Mouse (Mus musculus) macrophage (primary cell): ENCODE measurements around the gene Tsku. TPM values are rescaled to one million over a fixed set of nuclear protein-coding genes. Genes with fewer than 3 reads are reported as not detected.

Experiments
- H3K27ac ChIP-seq: fragments of 350-480 bp; formaldehyde crosslinking; 2 replicates; pipeline ENCODE4 v1.9.0; 2021
- H3K36me3 ChIP-seq: fragments of 350-480 bp; formaldehyde crosslinking; 2 replicates; pipeline ENCODE4 v1.9.0; 2021; ENCODE audit errors: inconsistent target
- H3K4me3 ChIP-seq: fragments of 350-480 bp; formaldehyde crosslinking; 2 replicates; pipeline ENCODE4 v1.9.0; 2021; ENCODE audit errors: inconsistent target
- H3K79me2 ChIP-seq: fragments of 350-480 bp; formaldehyde crosslinking; 2 replicates; pipeline ENCODE4 v1.9.0; 2021; ENCODE audit errors: inconsistent target
- WGBS: methylation state at CpG from one replicate; pipeline ENCODE4 v1.1.7; 2026; ENCODE audit warnings: inconsistent platforms; ENCODE audit not compliant: missing documents; 5-methylcytosine and 5-hydroxymethylcytosine counted together
- polyA plus RNA-seq: library from polyadenylated mRNA; stranded (reverse); fragments of 250-400 nt; gene quantifications from 3 replicates; pipeline ENCODE4 v1.2.4, GENCODE M21; 2018; ENCODE audit warnings: inconsistent platforms

The Tsku gene
- polyA plus RNA-seq, 1 experiment from 2014 or later = 3.6 TPM

GRCm38 (mm10) chr7:98349096-98349495, 12.0 kb downstream of the Tsku start:
- Histone ChIP-seq H3K4me3 (no peak overlapping the region), H3K27ac (no peak overlapping the region), H3K36me3 (no peaks in the 10 kb centered on the region), H3K79me2 (no peaks in the 10 kb centered on the region)
- WGBS = 26% methylated on average over 5 of the region's 5 CpGs

GRCm38 (mm10) chr7:98348043-98348442, 13.1 kb downstream of the Tsku start:
- Histone ChIP-seq H3K4me3 (no peak overlapping the region), H3K79me2 (no peaks in the 10 kb centered on the region), H3K36me3 (no peaks in the 10 kb centered on the region), H3K27ac (no peak overlapping the region)
- 44% methylated on average over 7 of the region's 7 CpGs for WGBS

- no peak overlapping the region for H3K4me3 ChIP-seq
- WGBS = 89% methylated on average over 5 of the region's 5 CpGs
- no peaks in the 10 kb centered on the region for H3K36me3 ChIP-seq
- no peak overlapping the region for H3K27ac ChIP-seq
- no peaks in the 10 kb centered on the region for H3K79me2 ChIP-seq
These were observed 13.7 kb downstream of the Tsku start for GRCm38 (mm10) chr7:98347471-98347870.

GRCm38 (mm10) chr7:98345036-98345435, 16.1 kb downstream of the Tsku start:
- H3K36me3 ChIP-seq = no peaks in the 10 kb centered on the region
- H3K79me2 ChIP-seq = no peaks in the 10 kb centered on the region
- no peak overlapping the region for H3K4me3 ChIP-seq
- 81% methylated on average over 6 of the region's 6 CpGs for WGBS
- H3K27ac ChIP-seq = no peak overlapping the region

DNA sequence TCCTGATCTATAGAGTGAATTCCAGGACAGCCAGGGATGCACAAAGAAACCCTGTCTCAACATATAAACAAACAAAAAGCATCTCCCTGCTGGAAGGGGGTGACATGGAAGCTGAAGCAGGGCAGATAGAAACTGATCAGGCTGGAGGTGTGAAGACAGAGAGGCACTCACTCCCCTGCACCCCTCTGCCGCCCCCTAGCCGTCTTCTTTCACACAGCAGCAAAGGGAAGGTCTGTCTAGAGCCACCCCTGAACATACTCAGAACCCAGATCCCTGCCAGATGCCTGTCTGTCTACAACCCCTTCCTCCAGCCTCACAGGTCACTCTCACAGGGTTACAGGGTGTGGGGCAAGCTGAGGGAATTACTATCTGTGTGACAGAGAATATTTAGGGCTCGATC, 16.8 kb downstream of the Tsku start:
- H3K27ac ChIP-seq = no peak overlapping the region
- H3K79me2 ChIP-seq = no peaks in the 10 kb centered on the region
- H3K36me3 ChIP-seq = no peaks in the 10 kb centered on the region
- H3K4me3 ChIP-seq = no peak overlapping the region
- WGBS = 32% methylated on average over 3 of the region's 3 CpGs

- H3K79me2 ChIP-seq = no peaks in the 10 kb centered on the region
- no peaks in the 10 kb centered on the region for H3K36me3 ChIP-seq
- no peak overlapping the region for H3K4me3 ChIP-seq
- WGBS = 82% methylated on average over 3 of the region's 3 CpGs
- no peak overlapping the region for H3K27ac ChIP-seq
These were observed 18.9 kb downstream of the Tsku start for GRCm38 (mm10) chr7:98342249-98342648.

DNA sequence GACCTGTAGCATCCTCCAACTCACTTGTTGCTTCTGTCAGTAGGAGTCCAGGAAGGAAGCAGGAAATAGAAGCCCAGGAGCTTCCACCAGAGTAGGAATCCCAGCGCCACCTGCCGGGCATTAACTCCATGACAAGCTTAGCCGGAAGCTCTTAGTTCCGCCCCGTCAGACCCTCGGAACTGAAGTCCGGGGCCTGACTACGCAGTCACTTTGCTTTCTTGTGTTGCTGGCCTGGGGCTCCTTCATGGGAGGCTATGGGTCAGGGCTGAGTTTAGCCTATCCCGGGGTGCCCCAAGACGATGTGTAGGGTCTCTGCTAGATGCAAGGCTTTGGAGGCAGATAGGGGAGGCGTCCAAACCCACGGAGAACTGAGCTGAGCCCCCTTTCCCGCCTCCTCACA, 19.7 kb downstream of the Tsku start:
- WGBS = 4% methylated on average over 13 of the region's 13 CpGs
- H3K27ac ChIP-seq = peak overlapping the region; percentile 19; the same call in 1 of the 2 replicates
- H3K36me3 ChIP-seq = no peaks in the 10 kb centered on the region
- peak overlapping the region; percentile 20 for H3K4me3 ChIP-seq
- no peaks in the 10 kb centered on the region for H3K79me2 ChIP-seq

DNA sequence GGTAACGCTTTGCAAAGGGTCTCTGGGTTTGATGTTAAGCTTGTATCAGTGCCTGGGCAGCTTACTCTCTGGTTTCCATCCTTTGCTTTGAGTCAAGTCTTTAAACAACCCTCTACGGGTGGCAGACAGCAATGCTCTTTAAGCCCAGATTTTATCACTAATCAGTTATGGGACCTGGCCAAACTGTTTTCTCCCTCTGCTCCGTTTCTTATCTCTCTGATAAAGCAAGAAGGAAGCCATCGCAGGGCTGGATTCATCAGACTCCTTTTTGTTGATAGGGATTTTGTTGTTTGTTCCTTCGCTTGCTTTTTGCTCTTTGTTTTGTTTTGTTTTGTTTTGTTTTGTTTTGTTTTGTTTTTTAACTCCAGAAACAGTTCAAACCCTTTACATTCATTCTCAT, 20.8 kb downstream of the Tsku start:
- no peak overlapping the region for H3K27ac ChIP-seq
- no peaks in the 10 kb centered on the region for H3K36me3 ChIP-seq
- H3K79me2 ChIP-seq = no peaks in the 10 kb centered on the region
- 97% methylated on average over 5 of the region's 5 CpGs for WGBS
- H3K4me3 ChIP-seq = no peak overlapping the region

DNA sequence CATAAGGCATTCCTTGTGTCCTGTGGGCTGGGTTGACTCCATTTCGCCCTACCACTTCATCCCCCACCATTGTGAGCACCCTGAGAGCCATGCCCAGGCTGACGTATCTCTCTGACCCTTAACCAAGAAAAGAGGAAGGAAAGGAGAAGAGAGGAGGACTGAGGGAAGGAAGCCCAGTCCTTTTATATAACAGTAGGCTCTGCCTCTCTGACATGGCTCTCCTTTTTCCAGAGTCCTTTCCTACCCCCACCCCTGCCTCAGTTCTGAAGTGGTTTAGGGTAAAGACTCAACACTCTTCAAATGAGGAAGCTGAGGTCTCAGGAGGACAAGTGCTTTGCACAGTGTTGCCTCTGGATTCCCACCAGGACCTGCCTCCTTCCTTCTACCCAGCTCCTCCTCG, 27.1 kb downstream of the Tsku start:
- Histone ChIP-seq H3K27ac (peak overlapping the region; percentile 75), H3K36me3 (no peaks in the 10 kb centered on the region), H3K4me3 (no peak overlapping the region), H3K79me2 (no peaks in the 10 kb centered on the region)
- WGBS = 18% methylated on average over 3 of the region's 3 CpGs

- 82% methylated on average over 5 of the region's 5 CpGs for WGBS
These were observed 27.6 kb downstream of the Tsku start for GRCm38 (mm10) chr7:98333507-98333906.

GRCm38 (mm10) chr7:98332678-98333397, 28.3 kb downstream of the Tsku start:
- WGBS = 96% methylated on average over 5 of the region's 5 CpGs
- Histone ChIP-seq H3K36me3 (no peaks in the 10 kb centered on the region), H3K79me2 (no peaks in the 10 kb centered on the region), H3K4me3 (no peak overlapping the region), H3K27ac (peak overlapping the region; percentile 75; the same call in 1 of the 2 replicates)

More at GRCm38 (mm10) chr7:98333507-98333906, 27.6 kb downstream of the Tsku start:
- Histone ChIP-seq H3K27ac (peak overlapping the region; percentile 75), H3K79me2 (no peaks in the 10 kb centered on the region), H3K36me3 (no peaks in the 10 kb centered on the region), H3K4me3 (no peak overlapping the region)

DNA sequence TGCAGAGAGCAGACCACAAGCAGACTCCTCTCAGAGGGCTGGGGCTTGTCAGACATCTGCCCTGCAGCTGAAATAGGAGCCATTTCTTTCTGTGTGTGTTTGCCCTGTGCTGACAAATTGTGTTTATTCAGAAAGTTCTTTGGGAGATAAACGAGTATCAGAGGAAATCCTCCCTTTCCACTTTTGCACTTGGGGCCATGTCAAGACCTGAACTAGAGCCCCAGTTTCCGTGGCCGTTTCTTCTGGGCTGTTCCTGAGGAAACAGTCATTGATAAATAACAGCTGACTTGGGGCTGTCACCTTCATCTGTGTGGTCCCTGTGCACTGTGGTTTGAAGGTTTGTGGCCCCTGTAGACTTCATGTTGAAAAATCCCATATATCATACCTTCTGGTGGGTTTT, 29.2 kb downstream of the Tsku start:
- H3K27ac ChIP-seq = no peak overlapping the region
- no peaks in the 10 kb centered on the region for H3K36me3 ChIP-seq
- 70% methylated on average over 3 of the region's 3 CpGs for WGBS
- no peak overlapping the region for H3K4me3 ChIP-seq
- H3K79me2 ChIP-seq = no peaks in the 10 kb centered on the region

GRCm38 (mm10) chr7:98330375-98331002, 30.6 kb downstream of the Tsku start:
- Histone ChIP-seq H3K4me3 (no peak overlapping the region), H3K36me3 (no peaks in the 10 kb centered on the region), H3K79me2 (no peaks in the 10 kb centered on the region), H3K27ac (no peak overlapping the region)
- 93% methylated on average over 2 of the region's 2 CpGs for WGBS

GRCm38 (mm10) chr7:98329651-98330374, 31.3 kb downstream of the Tsku start:
- no peaks in the 10 kb centered on the region for H3K79me2 ChIP-seq
- 64% methylated on average over 7 of the region's 7 CpGs for WGBS
- H3K27ac ChIP-seq = peak overlapping the region; percentile 72; the same call in 1 of the 2 replicates
- H3K4me3 ChIP-seq = no peak overlapping the region
- no peaks in the 10 kb centered on the region for H3K36me3 ChIP-seq

DNA sequence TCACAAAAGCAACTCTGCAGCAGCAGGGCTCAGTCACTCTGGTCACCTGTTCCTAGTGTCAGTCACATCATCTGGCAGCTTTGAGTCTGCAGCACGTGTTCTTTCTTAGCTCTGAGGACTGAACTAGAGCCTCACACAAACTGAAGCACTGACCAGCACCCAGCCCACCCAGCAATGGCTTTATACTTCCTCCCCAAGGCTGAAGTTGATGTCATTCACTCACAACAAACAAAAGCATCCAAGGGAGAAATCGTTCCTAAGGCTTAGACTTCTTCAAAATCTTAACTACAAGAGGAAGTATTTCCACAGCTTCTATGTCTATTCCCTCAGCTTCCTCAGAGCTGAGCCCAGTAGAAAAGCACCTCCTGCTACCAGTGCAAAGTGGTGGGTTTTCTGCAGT, 32.8 kb downstream of the Tsku start:
- no peaks in the 10 kb centered on the region for H3K79me2 ChIP-seq
- peak overlapping the region; percentile 72 for H3K27ac ChIP-seq
- H3K4me3 ChIP-seq = no peak overlapping the region
- no peaks in the 10 kb centered on the region for H3K36me3 ChIP-seq
- WGBS = 30% methylated on average over 2 of the region's 2 CpGs
